Mouse (Mus musculus): Measurements from ENCODE around the gene Tbc1d30.

- TF ChIP-seq POLR2A (IDR thresholded peaks at IDR 0.05; ENCODE audit: insufficient read depth, low read depth, low read length) = no peak
- no peak for TF ChIP-seq CTCF (IDR thresholded peaks at IDR 0.05; ENCODE audit: insufficient read depth, low read depth, low read length)
These were observed 47.5 kb downstream of the Tbc1d30 start for GRCm38 (mm10) chr10:121303559-121303958.

Data from olfactory bulb, adult 2 months (tissue).